Mouse (Mus musculus) heart, embryonic 14.5 days (tissue): ENCODE measurements at regions not wholly inside any gene's neighbourhood (a gene's known extent, or its start where the extent isn't known, plus 50 kb on each side); places are given as distances from the start of the nearest gene placed in this dataset.

ENCODE experiments used
- ATAC-seq: fragments of 200-750 bp; cut with Nextera tagmentation; 2 replicates; pipeline ENCODE4 v1.8.0; 2017; ENCODE audit warnings: low read depth, moderate TSS enrichment; ENCODE audit not compliant: insufficient number of reproducible peaks, insufficient read depth, low FRiP score
- H3K27ac ChIP-seq, 2 experiments: fragments of 200-500 bp in 1 of 2; fragments of 300-500 bp in 1 of 2; sonication (generic) in 1 of 2; replicated peaks in 1 of 2; 2 replicates each; pipeline ENCODE4 v1.5.1; 2012 to 2014; ENCODE audit warnings: low read depth in 2 of 2, low read length in 2 of 2, control low read depth in 1 of 2, mild to moderate bottlenecking in 1 of 2, mixed read lengths in 1 of 2; ENCODE audit not compliant: control insufficient read depth in 1 of 2, insufficient read depth in 1 of 2
- H3K27me3 ChIP-seq: fragments of 300-500 bp; sonication (generic); 2 replicates; pipeline ENCODE4 v1.6.1; 2014; ENCODE audit warnings: mild to moderate bottlenecking, low read length, control low read depth; ENCODE audit not compliant: control insufficient read depth, insufficient read depth
- H3K36me3 ChIP-seq: fragments of 300-500 bp; sonication (generic); 2 replicates; pipeline ENCODE4 v1.6.1; 2014; ENCODE audit warnings: mild to moderate bottlenecking, control low read depth, low read length, mixed read lengths; ENCODE audit not compliant: control insufficient read depth, insufficient read depth
- H3K4me1 ChIP-seq, 2 experiments: fragments of 200-500 bp in 1 of 2; fragments of 300-500 bp in 1 of 2; sonication (generic) in 1 of 2; 2 replicates each; pipeline ENCODE4 v1.6.1; 2012 to 2014; ENCODE audit warnings: low read length in 2 of 2, control low read depth in 1 of 2, mixed read lengths in 1 of 2; ENCODE audit not compliant: control insufficient read depth in 2 of 2, insufficient read depth in 2 of 2
- H3K4me2 ChIP-seq: fragments of 300-500 bp; sonication (generic); 2 replicates; pipeline ENCODE4 v1.6.1; 2014; ENCODE audit warnings: mild to moderate bottlenecking, low read length
- H3K4me3 ChIP-seq, 2 experiments: fragments of 200-500 bp in 1 of 2; fragments of 300-500 bp in 1 of 2; sonication (generic) in 1 of 2; 2 replicates each; pipeline ENCODE4 v1.5.1; 2012 to 2014; ENCODE audit warnings: low read length in 2 of 2, mild to moderate bottlenecking in 2 of 2, control low read depth in 1 of 2, low read depth in 1 of 2, moderate library complexity in 1 of 2; ENCODE audit not compliant: control insufficient read depth in 1 of 2, insufficient read depth in 1 of 2
- H3K9ac ChIP-seq: fragments of 300-500 bp; sonication (generic); 2 replicates; pipeline ENCODE4 v1.6.1; 2014; ENCODE audit warnings: mild to moderate bottlenecking, low read length
- H3K9me3 ChIP-seq: fragments of 300-500 bp; sonication (generic); 2 replicates; pipeline ENCODE4 v1.6.1; 2016; ENCODE audit warnings: low read length, control low read depth; ENCODE audit not compliant: control insufficient read depth
- WGBS: fragments of 180-500 bp; shearing (Covaris S2); extraction: QIAGEN DNeasy Blood & Tissue Kit; methylation state at CpG from one replicate; pipeline ENCODE4 v1.1.7; 2014; 5-methylcytosine and 5-hydroxymethylcytosine counted together

GRCm38 (mm10) chr5:12877595-12878296 lies 247.5 kb upstream of the Sema3a start:
- H3K4me1 ChIP-seq: no peaks in the 10 kb centered on the region
- no peaks in the 10 kb centered on the region for H3K36me3 ChIP-seq
- 79% methylated on average over 6 of the region's 6 CpGs for WGBS
- ATAC-seq: no peak
- H3K27ac ChIP-seq: no peak overlapping the region
- H3K27me3 ChIP-seq: no peaks in the 10 kb centered on the region
- no peaks in the 10 kb centered on the region for H3K9me3 ChIP-seq
- no peak overlapping the region for H3K9ac ChIP-seq
- H3K4me2 ChIP-seq: no peak overlapping the region
- H3K4me3 ChIP-seq: no peak overlapping the region

GRCm38 (mm10) chr5:12892333-12892732 lies 232.9 kb upstream of the Sema3a start:
- H3K36me3 ChIP-seq: no peaks in the 10 kb centered on the region
- H3K4me2 ChIP-seq: no peak overlapping the region
- no peaks in the 10 kb centered on the region for H3K4me1 ChIP-seq
- no peak overlapping the region for H3K4me3 ChIP-seq
- H3K27me3 ChIP-seq: no peaks in the 10 kb centered on the region
- no peaks in the 10 kb centered on the region for H3K9me3 ChIP-seq
- ATAC-seq: no peak
- no peak overlapping the region for H3K9ac ChIP-seq
- no peak overlapping the region for H3K27ac ChIP-seq

GRCm38 (mm10) chr5:12894638-12895037 lies 230.6 kb upstream of the Sema3a start:
- 45% methylated on average over 2 of the region's 2 CpGs for WGBS
- H3K4me1 ChIP-seq: no peaks in the 10 kb centered on the region
- no peaks in the 10 kb centered on the region for H3K36me3 ChIP-seq
- no peak overlapping the region for H3K27ac ChIP-seq
- no peak overlapping the region for H3K4me3 ChIP-seq
- H3K9me3 ChIP-seq: no peaks in the 10 kb centered on the region
- H3K27me3 ChIP-seq: no peaks in the 10 kb centered on the region
- H3K4me2 ChIP-seq: no peak overlapping the region
- H3K9ac ChIP-seq: no peak overlapping the region
- no peak for ATAC-seq

GRCm38 (mm10) chr5:12910741-12911140 lies 214.5 kb upstream of the Sema3a start:
- no peak for ATAC-seq
- Histone ChIP-seq H3K9me3 (no peaks in the 10 kb centered on the region), H3K36me3 (no peaks in the 10 kb centered on the region), H3K27me3 (no peaks in the 10 kb centered on the region), H3K4me2 (no peak overlapping the region), H3K9ac (no peak overlapping the region), H3K4me3 (no peak overlapping the region), H3K27ac (no peak overlapping the region), H3K4me1 (no peaks in the 10 kb centered on the region)

GRCm38 (mm10) chr5:12914395-12914794 lies 210.8 kb upstream of the Sema3a start:
- WGBS: 57% methylated on average over 1 of the region's 1 CpGs
- no peak for ATAC-seq

GRCm38 (mm10) chr5:12919335-12919734 lies 205.9 kb upstream of the Sema3a start:
- Histone ChIP-seq H3K9ac (no peak overlapping the region), H3K9me3 (no peaks in the 10 kb centered on the region), H3K4me2 (no peak overlapping the region), H3K36me3 (no peaks in the 10 kb centered on the region), H3K27ac (no peak overlapping the region), H3K4me1 (no peaks in the 10 kb centered on the region), H3K4me3 (no peak overlapping the region), H3K27me3 (no peaks in the 10 kb centered on the region)
- ATAC-seq: no peak
- 82% methylated on average over 2 of the region's 2 CpGs for WGBS

More at GRCm38 (mm10) chr5:12914395-12914794, 210.8 kb upstream of the Sema3a start:
- Histone ChIP-seq H3K36me3 (no peaks in the 10 kb centered on the region), H3K4me3 (no peak overlapping the region), H3K27me3 (no peaks in the 10 kb centered on the region), H3K9ac (no peak overlapping the region), H3K27ac (no peak overlapping the region), H3K9me3 (no peaks in the 10 kb centered on the region), H3K4me1 (no peaks in the 10 kb centered on the region), H3K4me2 (no peak overlapping the region)

GRCm38 (mm10) chr5:12922889-12923288 lies 202.3 kb upstream of the Sema3a start:
- H3K27ac ChIP-seq: no peak overlapping the region
- ATAC-seq: no peak
- H3K27me3 ChIP-seq: no peaks in the 10 kb centered on the region
- no peaks in the 10 kb centered on the region for H3K36me3 ChIP-seq
- H3K4me1 ChIP-seq: no peaks in the 10 kb centered on the region
- no peaks in the 10 kb centered on the region for H3K9me3 ChIP-seq
- no peak overlapping the region for H3K9ac ChIP-seq
- no peak overlapping the region for H3K4me2 ChIP-seq
- H3K4me3 ChIP-seq: no peak overlapping the region

GRCm38 (mm10) chr5:12925466-12925865 lies 199.7 kb upstream of the Sema3a start:
- H3K4me2 ChIP-seq: no peak overlapping the region

More at GRCm38 (mm10) chr5:12925466-12925865, 199.7 kb upstream of the Sema3a start:
- no peak overlapping the region for H3K27ac ChIP-seq
- no peaks in the 10 kb centered on the region for H3K27me3 ChIP-seq
- H3K4me3 ChIP-seq: no peak overlapping the region
- no peaks in the 10 kb centered on the region for H3K36me3 ChIP-seq
- H3K9me3 ChIP-seq: no peaks in the 10 kb centered on the region
- no peaks in the 10 kb centered on the region for H3K4me1 ChIP-seq
- ATAC-seq: no peak
- H3K9ac ChIP-seq: no peak overlapping the region
